Mouse (Mus musculus): ENCODE results near the gene Nfya. TPM values are rescaled to one million over a fixed set of nuclear protein-coding genes. Genes with fewer than 3 reads are reported as not detected.

The Nfya gene
- total and polyA plus RNA-seq, 3 experiments = 26.9 to 44.2 (median 29.3) TPM

- no peaks in the 10 kb centered on the region for H3K79me2 ChIP-seq (replicated peaks; ENCODE audit: control insufficient read depth, extremely low read depth, insufficient read depth, poor library complexity, severe bottlenecking)
- dilution Hi-C loops (cut with MboI; ENCODE audit: extremely low pct_ligation_motif_present, extremely low pct_unique_long_range_greater_than_20kb, low sequenced_read_pairs) = no loop called here
- H3K36me3 ChIP-seq (replicated peaks in 1 of 2; ENCODE audit: control insufficient read depth in 1 of 2, insufficient read depth in 1 of 2, low read length in 1 of 2) = no peaks in the 10 kb centered on the region
- TF ChIP-seq MYC (IDR thresholded peaks at IDR 0.05; ENCODE audit: low read depth, low read length) (no peak), JUND (conservative IDR thresholded peaks at IDR 0.05; ENCODE audit: low read depth, low read length) (no peak), UBTF (IDR thresholded peaks at IDR 0.05; ENCODE audit: low read depth, low read length) (no peak), POLR2AphosphoS2 (IDR thresholded peaks at IDR 0.05; ENCODE audit: low read depth, low read length) (no peak), KAT2A (IDR thresholded peaks at IDR 0.05; ENCODE audit: insufficient replicate concordance, low read length) (no peak), MEF2A (IDR thresholded peaks at IDR 0.05; ENCODE audit: borderline replicate concordance, low read depth, low read length) (no peak), JUN (IDR thresholded peaks at IDR 0.05; ENCODE audit: insufficient read depth, low read depth, low read length) (no peak), USF1 (IDR thresholded peaks at IDR 0.05; ENCODE audit: low read depth, low read length) (no peak), BHLHE40 (IDR thresholded peaks at IDR 0.05; ENCODE audit: low read depth, low read length) (no peak), USF2 (conservative IDR thresholded peaks at IDR 0.05; ENCODE audit: low read depth, low read length) (no peak), HCFC1 (IDR thresholded peaks at IDR 0.05; ENCODE audit: low read depth, low read length) (no peak), MAFK (IDR thresholded peaks at IDR 0.05; ENCODE audit: insufficient replicate concordance, low read length) (no peak), SIN3A (IDR thresholded peaks at IDR 0.05; ENCODE audit: low read length) (no peak), RAD21 (IDR thresholded peaks at IDR 0.05; ENCODE audit: low read depth, low read length) (no peak)
- peaks cover 2% of the 10 kb centered on the region for H3K27me3 ChIP-seq (replicated peaks)
- in situ Hi-C loops (cut with MboI; ENCODE audit: low pct_ligation_motif_present, low pct_unique_long_range_greater_than_20kb, low sequenced_read_pairs) = no loop called here
- H3K4me1 ChIP-seq (ENCODE audit: control insufficient read depth in 1 of 2, insufficient read depth in 2 of 2) = peaks cover 0 to under 1% of the 10 kb centered on the region in 2 experiments; a peak in 1 of 4 replicates
- H3K4me2 ChIP-seq (ENCODE audit: insufficient read depth, low read depth, poor library complexity, severe bottlenecking) = no peak overlapping the region
- no peak overlapping the region for H3K9ac ChIP-seq (ENCODE audit: insufficient read depth, low read depth)
- H3K4me3 ChIP-seq (replicated peaks in 1 of 3; ENCODE audit: low read depth in 2 of 3, low read length in 2 of 3, poor library complexity in 1 of 3) = no peak overlapping the region
- DNase-seq (ENCODE audit: extremely low read depth) = no peak
- no peak overlapping the region for H3K27ac ChIP-seq (ENCODE audit: insufficient read depth, low read depth)
- no peaks in the 10 kb centered on the region for H3K9me3 ChIP-seq (replicated peaks; ENCODE audit: low read length)
These were observed 27.8 kb upstream of the Nfya start for GRCm38 (mm10) chr17:48437421-48437911.

GRCm38 (mm10) chr17:48436487-48436886, 26.8 kb upstream of the Nfya start:
- Histone ChIP-seq H3K9me3 (replicated peaks; ENCODE audit: low read length) (no peaks in the 10 kb centered on the region), H3K9ac (ENCODE audit: insufficient read depth, low read depth) (no peak overlapping the region), H3K79me2 (replicated peaks; ENCODE audit: control insufficient read depth, extremely low read depth, insufficient read depth, poor library complexity, severe bottlenecking) (no peaks in the 10 kb centered on the region), H3K36me3 (replicated peaks in 1 of 2; ENCODE audit: control insufficient read depth in 1 of 2, insufficient read depth in 1 of 2, low read length in 1 of 2) (no peaks in the 10 kb centered on the region), H3K4me2 (ENCODE audit: insufficient read depth, low read depth, poor library complexity, severe bottlenecking) (no peak overlapping the region), H3K4me3 (replicated peaks in 1 of 3; ENCODE audit: low read depth in 2 of 3, low read length in 2 of 3, poor library complexity in 1 of 3) (no peak overlapping the region), H3K27me3 (replicated peaks) (peaks cover 2% of the 10 kb centered on the region), H3K27ac (ENCODE audit: insufficient read depth, low read depth) (no peak overlapping the region), H3K4me1 (ENCODE audit: control insufficient read depth in 1 of 2, insufficient read depth in 2 of 2) (peaks cover 0 to 3% of the 10 kb centered on the region in 2 experiments; a peak in 1 of 4 replicates)
- DNase-seq (ENCODE audit: extremely low read depth) = no peak
- dilution Hi-C loops (cut with MboI; ENCODE audit: extremely low pct_ligation_motif_present, extremely low pct_unique_long_range_greater_than_20kb, low sequenced_read_pairs) (no loop called here), in situ Hi-C loops (cut with MboI; ENCODE audit: low pct_ligation_motif_present, low pct_unique_long_range_greater_than_20kb, low sequenced_read_pairs) (no loop called here)
- no peak for TF ChIP-seq IRF4 (IDR thresholded peaks at IDR 0.05; ENCODE audit: low read depth, low read length)
- no peak for TF ChIP-seq ZC3H11A (IDR thresholded peaks at IDR 0.05; ENCODE audit: low read depth, low read length)
- TF ChIP-seq RAD21 (IDR thresholded peaks at IDR 0.05; ENCODE audit: low read depth, low read length) = no peak
- no peak for TF ChIP-seq MYC (IDR thresholded peaks at IDR 0.05; ENCODE audit: low read depth, low read length)
- TF ChIP-seq POLR2A (IDR thresholded peaks at IDR 0.05; ENCODE audit: low read depth, low read length) = no peak
- no peak for TF ChIP-seq E2F4 (IDR thresholded peaks at IDR 0.05; ENCODE audit: insufficient replicate concordance, low read depth, low read length)
